Mouse (Mus musculus) mouse embryonic stem cell (cell line): Measurements from ENCODE around the gene Pde6d.
"Not testable (repeated sequence)": the region's sequence is repeated elsewhere in the genome, so short reads cannot be mapped to it uniquely, and the experiment has no call there.

Source experiments
- in situ Hi-C, 2 experiments: fragments of 300-500 bp; cut with MboI; formaldehyde crosslinking; loops; 1 replicate in 1 of 2; 3 replicates in 1 of 2; pipeline ENCODE4 v1.14.3; 2019 to 2020; ENCODE audit warnings: low sequenced_read_pairs in 2 of 2, low pct_unique_long_range_greater_than_20kb in 1 of 2, mixed read lengths in 1 of 2; ENCODE audit not compliant: unreplicated experiment in 1 of 2

The Pde6d gene

GRCm38 (mm10) chr1:86530871-86531546, 51.4 kb downstream of the Pde6d start:
- in situ Hi-C loops = no loop called here

- in situ Hi-C loops = no loop called here
These were observed 52.8 kb downstream of the Pde6d start for GRCm38 (mm10) chr1:86529590-86529989.

GRCm38 (mm10) chr1:86528571-86529180, 53.8 kb downstream of the Pde6d start:
- in situ Hi-C loops = no loop called here

GRCm38 (mm10) chr1:86527599-86528486, 54.6 kb downstream of the Pde6d start:
- in situ Hi-C loops = no loop called here

DNA sequence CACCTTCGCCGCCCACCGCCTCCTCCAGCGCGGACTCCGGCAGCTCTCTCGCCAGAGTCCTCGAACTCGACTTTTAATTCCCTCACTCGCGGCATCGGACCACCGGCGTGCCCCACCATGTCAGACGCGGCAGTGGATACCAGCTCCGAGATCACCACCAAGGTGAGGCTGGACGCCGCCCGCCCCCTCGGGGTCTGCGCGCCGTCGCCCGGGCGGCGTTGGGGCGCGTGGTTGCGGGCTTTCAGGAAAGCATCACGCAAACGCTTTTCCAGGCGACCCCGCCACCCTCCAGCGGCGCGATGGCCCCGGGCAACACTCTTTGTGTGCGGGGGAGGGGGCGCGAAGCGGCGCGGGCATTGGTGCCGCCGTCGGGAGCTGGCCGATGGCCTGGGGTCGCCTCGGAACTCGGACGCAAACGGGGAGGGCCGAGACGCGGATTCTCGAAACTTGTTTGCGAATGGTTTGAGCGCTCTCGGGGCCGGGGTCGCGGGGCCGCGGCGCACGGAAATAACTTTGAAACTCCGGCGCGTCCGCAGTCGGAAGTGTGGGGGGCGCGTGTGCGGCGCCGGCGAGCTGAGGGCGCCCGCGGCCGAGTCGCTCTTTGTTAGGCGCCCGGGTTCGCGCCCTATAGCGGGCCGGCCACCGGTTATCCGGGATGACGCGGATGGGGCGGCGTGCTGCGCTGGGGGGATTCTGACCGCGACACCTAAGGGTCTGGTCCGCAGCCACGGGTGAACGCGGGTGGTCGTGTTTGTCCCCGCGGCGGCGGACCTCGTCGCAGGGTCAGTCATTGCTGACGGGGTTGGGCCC, 55.4 kb downstream of the Pde6d start:
- in situ Hi-C loops = no loop called here

- in situ Hi-C loops = no loop called here
These were observed 56.2 kb downstream of the Pde6d start, which contains the start of gene Ptma for GRCm38 (mm10) chr1:86526116-86526788. Ptma (plus strand) TSS chr1:86526726.

- in situ Hi-C loops = no loop called here
These were observed 56.8 kb downstream of the Pde6d start for GRCm38 (mm10) chr1:86525499-86526115.

GRCm38 (mm10) chr1:86524619-86525498, 57.6 kb downstream of the Pde6d start:
- in situ Hi-C loops = no loop called here

DNA sequence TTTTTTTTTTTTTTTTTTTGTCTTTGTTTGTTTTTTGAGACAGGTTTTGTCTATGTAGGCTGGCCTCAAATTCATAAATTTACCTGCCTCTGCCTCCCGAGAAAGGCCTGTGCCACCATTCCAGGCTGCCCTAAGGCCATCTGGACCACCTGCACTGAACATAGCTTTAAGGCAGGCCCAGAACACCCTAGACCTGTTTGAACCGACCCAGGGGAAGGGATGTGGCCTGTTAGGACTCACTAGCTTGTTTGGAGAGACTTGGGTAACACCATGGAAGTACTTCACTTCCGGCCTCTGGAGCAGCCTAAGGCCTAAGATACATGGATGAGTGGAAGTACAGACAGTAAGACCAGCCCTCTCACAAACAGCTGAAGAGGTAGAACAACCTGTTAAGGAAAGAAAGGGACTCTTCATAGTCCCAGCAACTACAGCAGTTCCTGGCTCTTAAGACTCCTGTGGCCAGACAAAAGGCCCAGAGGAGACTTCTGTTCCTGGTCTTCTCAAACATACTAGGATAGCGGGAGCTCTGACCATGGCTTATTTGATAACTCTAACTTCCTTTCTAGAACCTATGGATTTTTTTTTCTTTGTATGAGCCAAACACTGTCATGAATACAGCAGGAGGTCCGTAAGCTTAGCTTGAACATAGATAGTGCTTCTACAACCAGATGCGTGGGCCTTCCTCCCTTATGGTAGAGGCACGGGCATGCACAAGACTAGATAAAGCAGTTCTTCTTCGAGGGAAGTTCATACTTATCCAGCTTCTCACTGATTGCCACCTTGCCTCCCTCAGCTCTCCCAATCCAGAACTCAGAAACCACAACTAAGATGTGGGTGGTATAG, 58.4 kb downstream of the Pde6d start:
- in situ Hi-C loops = no loop called here

DNA sequence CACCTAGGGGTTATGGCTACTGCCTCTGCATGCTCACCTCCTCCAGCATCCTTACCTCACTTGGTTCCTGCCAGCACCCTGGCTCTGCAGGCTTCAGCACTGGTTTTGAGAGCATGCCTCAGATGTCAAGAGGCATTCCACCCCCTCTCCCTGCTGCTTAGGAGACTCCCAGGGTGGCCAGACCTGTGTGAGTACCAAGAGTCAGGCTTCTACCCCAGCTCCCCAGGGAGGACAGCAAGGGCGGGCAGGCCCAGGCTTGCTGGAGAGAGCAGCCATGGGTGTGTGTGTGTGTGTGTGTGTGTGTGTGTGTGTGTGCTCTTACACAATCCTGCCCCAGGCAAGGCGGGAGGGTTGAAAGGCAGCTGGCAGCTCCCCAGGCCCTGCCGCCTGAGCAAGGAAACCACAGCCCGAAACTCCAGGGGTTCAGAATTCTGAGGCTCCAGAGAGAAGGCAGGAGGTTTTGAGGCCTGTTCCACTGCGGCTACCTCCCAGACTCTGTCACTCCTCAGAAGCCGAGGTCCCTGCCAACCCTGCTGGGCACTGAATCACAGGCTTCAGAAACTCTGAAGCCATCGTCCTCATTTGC, 60.0 kb downstream of the Pde6d start:
- in situ Hi-C loops = no loop called here

DNA sequence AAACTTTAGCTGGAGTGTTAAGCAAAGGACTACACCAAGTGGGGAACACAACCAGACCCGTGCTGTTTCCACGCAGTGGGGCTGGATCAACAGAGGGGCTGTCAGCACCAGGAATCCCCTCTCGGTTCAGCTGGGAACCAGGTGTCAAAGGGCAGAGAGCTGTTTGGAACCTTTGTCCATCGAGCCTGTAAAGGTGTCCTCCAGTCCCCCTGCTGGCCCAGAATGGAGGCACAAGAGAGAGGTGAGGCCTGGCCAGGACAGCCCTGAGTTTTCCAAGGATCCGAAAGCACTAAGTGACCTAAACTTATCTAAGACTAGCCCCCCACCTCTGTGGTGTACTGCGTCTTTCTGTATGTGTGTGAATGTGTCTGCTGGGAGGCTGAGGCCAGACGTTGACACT, 62.1 kb downstream of the Pde6d start:
- in situ Hi-C loops = no loop called here

- in situ Hi-C loops = no loop called here
These were observed 65.4 kb downstream of the Pde6d start for GRCm38 (mm10) chr1:86517076-86517475.

DNA sequence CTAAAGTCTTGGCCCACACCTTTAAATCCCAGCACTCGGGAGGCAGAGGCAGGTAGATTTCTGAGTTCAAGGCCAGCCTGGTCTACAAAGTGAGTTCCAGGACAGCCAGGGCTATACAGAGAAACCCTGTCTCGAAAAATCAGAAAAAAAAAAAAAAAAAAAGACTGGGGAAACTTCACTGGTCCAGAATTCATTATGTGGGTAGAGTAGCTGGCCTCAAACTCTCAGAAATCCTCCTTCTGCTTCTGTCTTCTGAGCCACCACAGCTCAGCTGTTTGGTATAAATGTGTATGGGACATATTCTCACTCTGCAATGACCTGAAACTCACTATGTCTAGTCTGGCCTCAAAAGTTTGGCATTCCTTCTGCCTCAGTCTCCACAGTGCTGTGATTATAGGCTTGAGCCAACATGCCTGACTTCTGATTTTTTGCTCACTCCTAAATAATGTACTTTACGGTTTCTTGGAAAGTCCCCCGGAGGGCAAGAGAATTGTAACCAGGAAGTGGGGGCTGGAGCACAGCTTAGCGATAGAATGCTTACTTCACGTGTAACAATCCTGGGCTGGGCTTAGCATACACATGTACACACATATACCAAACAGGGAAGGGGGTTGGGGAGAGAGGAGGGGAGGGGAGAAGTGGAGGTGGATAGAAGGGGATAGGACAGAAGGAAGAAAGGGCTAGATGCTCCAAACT, 66.6 kb downstream of the Pde6d start:
- in situ Hi-C loops = no loop called here

DNA sequence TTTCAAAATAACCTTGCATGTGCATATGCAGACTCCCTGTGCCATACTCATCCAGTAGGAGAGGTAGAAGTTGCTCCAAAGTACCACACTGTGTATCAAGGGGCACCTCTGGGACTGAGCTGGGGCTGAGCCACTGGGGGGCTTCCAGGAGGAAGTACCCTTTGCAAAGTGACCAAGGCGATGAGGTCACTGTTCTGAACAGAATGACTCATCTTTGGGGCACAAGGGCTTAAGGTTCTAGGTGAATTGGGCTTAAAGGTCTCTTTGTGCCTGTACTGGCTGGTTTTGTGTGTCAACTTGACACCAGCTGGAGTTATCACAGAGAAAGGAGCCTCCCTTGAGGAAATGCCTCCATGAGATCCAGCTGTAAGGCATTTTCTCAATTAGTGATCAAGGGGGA, 69.4 kb downstream of the Pde6d start:
- in situ Hi-C loops = not testable (repeated sequence)

GRCm38 (mm10) chr1:86512154-86512720, 70.2 kb downstream of the Pde6d start:
- in situ Hi-C loops = no loop called here
